Mouse (Mus musculus) right cerebral cortex, postnatal 25 days (tissue): ENCODE data around the gene Ten1.

Experiments
- DNase-seq: peaks from one replicate; pipeline ENCODE4 v3.0.0; 2022

Ten1 gene

GRCm38 (mm10) chr11:116198639-116199531 lies at the start of gene Ten1, which contains the start of gene Acox1:
Ten1 (plus strand) TSS chr11:116198855.
Acox1 (minus strand) TSS chr11:116199045.
- peak; percentile 97 for DNase-seq

- no peak for DNase-seq
Observed at GRCm38 (mm10) chr11:116149341-116149740, 49.3 kb upstream of the Ten1 start.

GRCm38 (mm10) chr11:116150960-116151359 lies 47.7 kb upstream of the Ten1 start:
- no peak for DNase-seq

GRCm38 (mm10) chr11:116161312-116161711 lies 37.3 kb upstream of the Ten1 start:
- DNase-seq, result no peak

DNA sequence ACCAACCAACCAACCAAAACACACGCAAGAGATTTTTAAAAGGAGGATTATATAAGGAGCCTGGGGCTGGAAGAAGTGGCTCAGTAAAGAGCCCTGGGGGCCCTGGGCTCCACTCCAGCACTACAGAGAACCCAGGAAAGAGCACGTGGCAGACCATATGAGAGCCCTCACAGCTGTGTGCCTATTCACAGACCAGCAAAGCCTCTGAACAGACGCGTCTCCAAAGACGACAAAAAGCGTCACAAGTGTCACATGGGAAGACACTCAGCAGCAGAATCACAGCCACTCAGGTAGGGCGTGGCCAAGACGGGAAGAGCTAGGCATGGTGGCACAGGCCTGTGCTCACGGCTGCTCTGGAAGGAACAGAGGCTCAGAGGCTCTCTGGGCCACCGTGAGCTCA lies 36.5 kb upstream of the Ten1 start:
- DNase-seq, result peak; percentile 51

DNA sequence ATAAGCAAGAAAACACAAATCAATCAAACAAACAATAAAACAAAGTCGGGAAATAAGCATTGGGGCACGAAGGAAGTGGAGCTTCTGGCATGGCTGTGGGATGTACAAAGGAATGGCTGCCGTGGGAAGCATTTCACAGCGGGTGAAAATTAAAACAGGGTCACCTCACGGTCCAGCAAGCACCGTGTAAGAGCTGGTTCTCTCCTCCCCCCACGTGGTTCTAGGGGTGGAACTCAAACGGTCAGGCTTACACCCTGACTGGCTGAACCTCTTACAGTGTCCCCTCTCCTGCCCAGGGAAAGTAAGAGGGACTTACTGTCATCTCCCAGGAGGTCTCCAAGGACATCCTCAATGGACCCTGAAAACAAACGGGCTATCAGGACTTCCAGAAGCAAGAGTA lies 35.7 kb upstream of the Ten1 start:
- no peak for DNase-seq

GRCm38 (mm10) chr11:116167232-116167631 lies 31.4 kb upstream of the Ten1 start:
- DNase-seq, result no peak

- DNase-seq, result peak; percentile 96
Observed at GRCm38 (mm10) chr11:116167884-116168439, 30.7 kb upstream of the Ten1 start, which contains the start of gene Fbf1. Fbf1 (minus strand) TSS chr11:116168166.

- DNase-seq, result no peak
Observed at GRCm38 (mm10) chr11:116169214-116169613, 29.4 kb upstream of the Ten1 start.

GRCm38 (mm10) chr11:116170003-116170800 lies 28.5 kb upstream of the Ten1 start:
- no peak for DNase-seq

DNA sequence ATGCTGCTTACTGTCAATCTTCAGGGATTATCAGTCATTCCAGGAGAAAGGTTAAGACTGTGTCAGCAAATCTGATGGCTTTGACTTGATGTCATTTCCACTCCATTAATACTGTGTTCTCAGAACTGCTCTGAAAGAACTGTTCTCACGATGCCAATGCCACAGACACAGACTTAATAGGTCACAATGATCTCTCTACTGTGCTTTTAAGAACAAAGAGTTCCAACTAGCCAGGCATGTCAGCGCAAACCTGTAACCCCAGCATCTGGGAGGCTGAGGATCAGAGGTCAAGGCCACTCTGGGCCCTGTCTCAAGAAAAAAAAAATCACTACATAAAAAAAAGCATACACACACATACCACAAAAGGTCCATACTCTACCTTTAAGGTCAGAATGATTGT lies 26.7 kb upstream of the Ten1 start:
- no peak for DNase-seq

GRCm38 (mm10) chr11:116174775-116175448 lies 23.7 kb upstream of the Ten1 start:
- DNase-seq, result no peak

DNA sequence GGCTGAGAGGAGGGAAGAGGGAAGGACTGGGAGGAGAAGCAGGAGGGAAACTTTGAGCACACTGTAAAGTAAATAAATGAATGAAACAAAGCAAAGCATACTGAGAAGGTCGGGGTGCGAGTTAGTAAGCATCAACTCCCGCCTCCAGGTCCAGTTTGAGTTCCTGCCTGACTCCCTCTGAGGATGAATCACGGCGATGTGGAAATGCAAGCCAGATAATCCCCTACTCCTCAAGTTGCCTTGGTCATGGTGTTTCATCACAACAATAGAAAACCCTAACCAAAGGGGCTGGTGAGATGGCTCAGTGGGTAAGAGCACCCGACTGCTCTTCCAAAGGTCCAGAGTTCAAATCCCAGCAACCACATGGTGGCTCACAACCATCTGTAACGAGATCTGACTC lies 22.6 kb upstream of the Ten1 start:
- DNase-seq, result no peak

DNA sequence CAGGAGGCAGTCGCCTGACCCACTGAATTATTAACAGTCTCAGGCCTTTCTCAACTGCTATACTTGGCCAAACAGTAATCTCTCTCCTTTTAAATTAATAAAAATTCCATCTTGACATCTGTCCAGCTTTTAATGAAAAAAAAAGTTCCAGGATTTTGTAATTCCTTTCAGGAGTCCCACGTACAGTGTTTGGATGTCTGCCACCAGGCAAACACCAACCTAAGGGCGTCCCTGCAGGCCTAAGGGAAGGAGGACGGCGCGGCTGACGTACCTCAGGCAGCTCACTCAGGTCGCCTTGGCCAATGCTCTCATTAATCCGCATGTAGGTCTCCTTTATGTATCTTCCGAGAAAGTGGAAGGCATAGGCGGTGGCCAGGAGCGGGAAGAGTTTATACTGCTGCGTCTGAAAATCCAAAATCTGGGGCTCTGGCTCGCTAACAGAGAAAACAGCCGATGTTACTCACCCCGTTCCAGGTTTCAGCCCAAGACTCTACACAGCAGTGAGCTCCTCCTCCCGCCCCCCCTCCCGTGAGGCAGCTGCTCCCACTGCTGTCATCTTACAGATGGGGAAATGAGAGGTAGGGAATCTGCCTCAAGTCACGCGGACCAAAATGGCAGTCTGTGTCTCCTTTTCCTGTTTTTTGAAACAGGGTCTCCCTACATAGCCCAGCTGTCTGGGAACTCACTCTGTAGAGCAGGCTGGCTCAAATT lies 20.1 kb upstream of the Ten1 start:
- DNase-seq, result no peak

- no peak for DNase-seq
Observed at GRCm38 (mm10) chr11:116185836-116186235, 12.8 kb upstream of the Ten1 start.

DNA sequence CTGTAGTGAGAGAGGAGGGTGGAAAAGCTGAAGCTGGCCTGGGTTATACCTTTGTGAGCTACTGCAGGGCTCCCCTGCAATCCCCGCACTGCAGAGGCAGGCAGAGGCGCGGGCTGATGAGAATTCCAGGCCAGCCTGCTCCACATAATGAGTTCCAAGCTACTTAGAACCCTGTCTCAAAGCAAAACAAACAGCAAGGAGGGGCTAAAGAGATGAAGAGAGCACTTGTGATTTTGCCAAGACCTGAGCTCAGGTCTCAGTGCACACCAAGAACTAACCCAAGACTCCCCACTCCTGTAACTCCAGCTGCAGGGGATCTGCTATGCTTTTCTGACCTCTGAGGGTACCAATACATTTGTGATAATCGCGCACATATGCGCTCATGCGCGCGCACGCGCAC lies 12.3 kb upstream of the Ten1 start:
- DNase-seq, result no peak

DNA sequence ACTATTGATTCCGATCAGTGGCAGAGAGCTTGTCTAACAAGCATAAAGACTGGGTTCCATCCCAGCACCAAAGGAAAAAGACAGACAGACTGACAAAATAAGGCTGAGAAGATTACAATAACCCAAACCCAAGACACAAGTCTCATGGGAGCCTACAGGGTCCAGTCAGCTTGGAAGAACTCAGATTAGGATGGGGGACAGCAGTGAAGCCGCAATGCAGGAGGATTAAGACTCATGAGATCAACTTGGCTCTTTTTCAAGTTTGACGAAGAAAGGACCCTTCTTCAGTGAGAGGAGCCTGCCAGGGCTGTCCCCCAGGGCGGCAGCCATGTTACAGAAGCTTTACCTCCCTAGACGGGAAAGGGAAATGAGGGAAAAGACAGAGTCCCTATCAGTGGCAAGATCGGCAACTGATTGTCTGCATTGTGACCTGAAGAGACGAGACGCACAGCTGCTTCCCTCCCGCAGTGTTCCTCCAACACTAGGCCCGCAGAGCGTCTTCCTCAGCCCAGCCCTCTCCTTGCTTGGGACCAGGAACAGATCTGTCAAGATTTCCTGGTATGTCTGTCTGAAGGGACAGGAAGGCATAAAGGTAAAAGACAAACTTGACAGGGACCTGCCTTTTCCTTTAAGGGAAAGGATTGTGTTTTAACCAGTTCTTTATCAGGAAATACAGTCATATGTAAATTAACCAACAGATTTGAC lies 11.3 kb upstream of the Ten1 start:
- DNase-seq, result no peak

DNA sequence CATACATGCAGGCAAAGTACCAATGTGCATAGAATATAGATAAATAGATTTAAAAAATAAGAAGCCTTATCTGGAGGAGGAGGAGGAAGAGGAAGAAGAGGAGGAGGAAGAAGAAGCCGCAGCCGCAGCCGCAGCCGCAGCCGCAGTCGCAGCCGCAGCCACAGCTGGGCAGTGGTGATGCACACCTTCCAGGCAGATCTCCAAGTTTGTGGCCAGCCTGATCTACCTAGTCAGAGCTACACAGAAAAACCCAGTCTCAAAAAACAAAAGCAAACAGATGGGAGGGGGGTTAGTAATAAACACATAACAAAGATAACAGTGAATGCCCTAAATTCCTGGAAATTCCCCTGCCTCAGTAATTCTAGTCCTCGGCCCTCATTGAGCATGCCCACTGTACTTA lies 4.0 kb upstream of the Ten1 start:
- no peak for DNase-seq

DNA sequence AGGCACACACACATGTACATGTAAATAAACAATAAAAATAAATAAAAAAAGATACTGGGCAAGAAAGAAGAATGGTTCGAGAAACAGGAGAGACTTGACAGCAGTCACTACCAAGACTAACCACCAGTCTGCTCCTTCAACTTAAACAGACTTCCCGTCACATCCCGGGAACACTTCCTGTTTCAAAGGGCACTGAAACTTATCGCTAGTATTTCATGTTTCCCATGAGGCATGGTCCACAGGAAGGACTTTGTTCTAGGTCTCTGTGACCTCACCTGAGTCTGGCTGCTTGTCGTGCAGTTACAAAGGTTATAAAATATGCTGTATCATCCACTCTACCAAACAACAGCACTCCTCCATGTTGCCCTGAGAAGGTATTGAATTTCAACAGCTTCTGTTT lies 3.4 kb upstream of the Ten1 start:
- no peak for DNase-seq

GRCm38 (mm10) chr11:116196336-116196735 lies 2.3 kb upstream of the Ten1 start:
- DNase-seq, result no peak

- no peak for DNase-seq
Observed at GRCm38 (mm10) chr11:116196866-116197583, 1.6 kb upstream of the Ten1 start.
